Mouse (Mus musculus): Measurements from ENCODE around the gene Phactr3.

The Phactr3 gene

GRCm38 (mm10) chr2:178193445-178193844 lies 74.7 kb downstream of the Phactr3 start:
- no peak for DNase-seq (ENCODE audit: low spot score in 2 of 2)

- DNase-seq (ENCODE audit: low spot score in 2 of 2): no peak
Measured at GRCm38 (mm10) chr2:178194908-178195307, 76.1 kb downstream of the Phactr3 start.

GRCm38 (mm10) chr2:178196038-178196437 lies 77.3 kb downstream of the Phactr3 start:
- no peak for DNase-seq (ENCODE audit: low spot score in 2 of 2)

DNA sequence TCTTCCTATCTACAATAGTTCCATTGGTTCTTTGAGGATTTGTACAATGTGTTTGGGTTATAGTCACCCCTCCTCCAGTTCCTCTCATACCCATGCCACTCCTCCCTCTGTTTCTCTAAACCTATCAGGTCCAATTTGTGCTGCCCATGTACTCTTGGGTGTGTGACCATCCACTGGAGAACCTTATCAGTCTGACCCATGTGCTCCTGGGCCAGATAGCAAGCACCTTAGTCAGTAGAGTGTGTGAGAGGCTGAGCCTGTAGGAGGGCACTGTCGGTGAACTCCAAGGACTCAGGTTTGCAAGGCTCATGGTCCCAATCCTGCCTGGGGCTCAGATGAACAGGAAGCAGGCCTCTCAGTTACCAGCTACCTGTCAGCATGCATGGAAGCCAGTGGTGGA lies 78.8 kb downstream of the Phactr3 start:
- no peak for DNase-seq (ENCODE audit: low spot score in 2 of 2)

- DNase-seq (ENCODE audit: low spot score in 2 of 2): peak; percentile 69 to 81
Measured at GRCm38 (mm10) chr2:178204455-178204854, 85.7 kb downstream of the Phactr3 start.

DNA sequence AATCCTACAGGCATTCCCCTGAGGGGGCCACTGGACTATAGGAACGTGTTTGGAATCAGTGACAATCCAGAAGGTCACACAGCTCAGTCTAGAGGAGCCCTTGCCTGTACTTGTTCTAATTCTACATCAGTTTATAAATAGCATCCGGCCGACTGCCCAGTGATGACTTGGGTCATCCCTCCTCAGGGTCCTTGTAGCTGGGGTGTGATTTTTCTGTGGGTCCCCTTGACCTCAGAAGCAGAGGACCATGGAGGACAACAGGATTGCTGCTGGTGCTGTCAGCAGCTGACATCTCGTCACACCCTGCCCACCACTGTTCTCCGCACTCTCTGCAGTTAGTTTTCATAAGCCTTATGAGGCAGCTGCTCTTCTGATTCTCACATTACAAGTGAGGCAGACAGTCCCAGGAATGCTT lies 89.4 kb downstream of the Phactr3 start:
- no peak for DNase-seq (ENCODE audit: low spot score in 2 of 2)

DNA sequence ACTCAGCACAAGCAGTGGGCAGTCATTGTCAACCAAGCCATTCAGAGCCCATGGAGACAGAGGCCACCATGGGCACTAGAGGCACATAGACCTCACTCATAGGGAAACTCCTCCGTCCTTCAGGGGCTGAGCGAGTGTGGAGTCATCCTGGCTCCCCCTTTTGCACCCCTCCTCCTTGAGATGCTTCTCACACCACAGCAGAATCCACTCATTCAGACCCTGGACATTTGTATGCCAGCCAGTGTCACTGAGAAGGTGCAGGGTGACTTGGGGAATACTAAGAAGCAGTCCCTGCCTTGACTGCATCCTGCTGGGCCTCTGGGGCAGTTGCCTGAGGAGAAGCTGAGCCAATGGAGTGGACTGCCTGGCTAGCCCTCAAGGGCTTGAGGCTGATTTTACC lies 95.1 kb downstream of the Phactr3 start:
- no peak for DNase-seq (ENCODE audit: low spot score in 2 of 2)

GRCm38 (mm10) chr2:178214531-178214930 lies 95.8 kb downstream of the Phactr3 start:
- DNase-seq (ENCODE audit: low spot score in 2 of 2): no peak

- no peak for DNase-seq (ENCODE audit: low spot score in 2 of 2)
Measured at GRCm38 (mm10) chr2:178218461-178218860, 99.7 kb downstream of the Phactr3 start.

DNA sequence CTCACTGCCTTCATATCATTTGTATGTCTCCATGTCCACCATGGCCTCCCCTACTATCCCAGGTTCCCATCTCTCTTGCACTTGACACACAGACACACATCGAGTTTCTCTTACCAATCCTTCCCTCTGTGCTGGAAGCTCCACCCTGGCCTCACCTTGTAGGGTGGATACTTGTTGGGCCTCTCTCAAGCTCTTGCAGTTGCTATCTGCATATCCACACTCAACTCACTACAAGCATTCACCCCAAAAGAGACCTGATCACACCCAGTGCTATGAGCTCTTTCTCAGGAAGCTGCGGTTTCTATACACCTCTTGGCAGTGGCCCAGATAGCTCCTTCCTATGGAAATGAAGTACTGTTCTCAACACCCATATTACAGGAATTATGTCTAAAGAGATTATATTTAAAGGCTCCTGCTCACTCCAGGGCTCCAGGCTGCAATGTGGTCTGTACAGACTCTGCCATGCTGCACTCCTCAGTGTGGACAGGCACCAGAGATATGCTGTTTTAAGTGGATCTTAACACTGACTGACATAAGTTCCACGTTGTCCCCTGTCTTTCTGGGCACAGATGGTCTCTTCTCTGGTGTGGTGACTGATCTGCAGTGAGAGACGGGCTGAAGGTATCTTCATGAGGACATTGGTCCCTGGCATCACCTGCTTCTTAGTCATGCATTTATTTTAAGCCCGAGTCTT lies 100.8 kb downstream of the Phactr3 start:
- no peak for DNase-seq (ENCODE audit: low spot score in 2 of 2)

- DNase-seq (ENCODE audit: low spot score in 2 of 2): peak in 1 of 2 experiments; percentile 35
Measured at GRCm38 (mm10) chr2:178220148-178220717, 101.5 kb downstream of the Phactr3 start.

- DNase-seq (ENCODE audit: low spot score in 2 of 2): no peak
Measured at GRCm38 (mm10) chr2:178221003-178221402, 102.2 kb downstream of the Phactr3 start.

DNA sequence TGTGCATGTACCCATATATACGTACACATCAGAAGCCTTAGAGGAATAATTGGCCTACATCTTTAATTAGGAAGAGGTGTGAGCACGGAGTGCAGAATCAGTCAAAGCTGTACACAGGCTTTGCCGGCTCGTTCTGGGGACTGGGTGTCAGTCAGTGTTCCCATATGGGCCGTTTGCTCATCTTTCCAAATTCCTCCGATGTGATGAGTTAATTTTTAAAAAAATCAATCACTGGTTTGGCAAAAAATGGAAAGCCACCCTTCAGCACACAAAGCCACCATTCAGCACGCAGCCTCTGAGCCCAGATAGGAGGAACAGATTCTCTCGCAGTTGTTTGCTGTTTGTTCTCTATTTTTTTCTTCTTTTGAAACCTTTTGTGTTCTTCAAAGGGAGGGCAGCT lies 110.5 kb downstream of the Phactr3 start:
- DNase-seq (ENCODE audit: low spot score in 2 of 2): no peak

- DNase-seq (ENCODE audit: low spot score in 2 of 2): no peak
Measured at GRCm38 (mm10) chr2:178233487-178233886, 114.7 kb downstream of the Phactr3 start.

DNA sequence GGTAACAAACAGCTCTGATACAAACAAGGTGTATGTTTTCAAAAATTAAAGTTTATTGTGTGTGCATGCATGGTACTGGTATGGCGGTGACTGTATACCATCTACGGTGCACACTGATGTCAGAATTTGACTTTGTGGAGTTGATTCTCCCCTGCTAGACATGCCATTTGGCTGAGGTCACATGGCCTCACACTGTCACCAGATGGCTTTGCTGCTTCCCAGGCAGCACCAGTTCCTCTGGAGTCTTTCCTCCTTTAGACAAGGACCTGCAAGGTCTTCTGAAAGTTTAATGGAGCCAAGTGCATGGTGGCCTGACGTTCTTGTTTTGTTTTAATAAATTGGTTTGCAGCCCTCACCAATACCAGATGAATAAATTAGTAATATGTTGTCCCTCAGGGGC lies 118.3 kb downstream of the Phactr3 start:
- DNase-seq (ENCODE audit: low spot score in 2 of 2): no peak

DNA sequence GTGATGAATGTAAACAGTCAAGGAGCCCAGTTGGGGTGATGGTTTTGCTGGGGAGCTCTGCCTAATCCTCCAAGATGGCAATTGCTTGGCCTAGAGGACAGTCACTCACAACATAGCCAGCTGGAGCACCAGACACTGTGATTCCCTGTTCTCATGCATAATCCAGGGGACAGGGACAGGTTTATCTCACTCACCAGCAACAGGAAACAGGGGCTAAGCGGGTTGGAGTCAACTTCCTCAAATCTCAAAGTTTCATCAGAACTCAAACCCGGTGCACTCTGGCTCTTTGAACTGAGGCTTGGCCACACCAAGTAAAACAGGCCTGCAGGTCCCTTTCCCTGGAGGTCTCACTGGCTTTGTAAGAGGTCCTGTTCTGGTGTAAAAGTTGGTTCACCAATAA lies 119.7 kb downstream of the Phactr3 start:
- no peak for DNase-seq (ENCODE audit: low spot score in 2 of 2)

GRCm38 (mm10) chr2:178240886-178241285 lies 122.1 kb downstream of the Phactr3 start:
- no peak for DNase-seq (ENCODE audit: low spot score in 2 of 2)

GRCm38 (mm10) chr2:178241374-178241773 lies 122.6 kb downstream of the Phactr3 start:
- no peak for DNase-seq (ENCODE audit: low spot score in 2 of 2)

- DNase-seq (ENCODE audit: low spot score in 2 of 2): no peak
Measured at GRCm38 (mm10) chr2:178242996-178243395, 124.2 kb downstream of the Phactr3 start.

- DNase-seq (ENCODE audit: low spot score in 2 of 2): no peak
Measured at GRCm38 (mm10) chr2:178244866-178245265, 126.1 kb downstream of the Phactr3 start.

DNA sequence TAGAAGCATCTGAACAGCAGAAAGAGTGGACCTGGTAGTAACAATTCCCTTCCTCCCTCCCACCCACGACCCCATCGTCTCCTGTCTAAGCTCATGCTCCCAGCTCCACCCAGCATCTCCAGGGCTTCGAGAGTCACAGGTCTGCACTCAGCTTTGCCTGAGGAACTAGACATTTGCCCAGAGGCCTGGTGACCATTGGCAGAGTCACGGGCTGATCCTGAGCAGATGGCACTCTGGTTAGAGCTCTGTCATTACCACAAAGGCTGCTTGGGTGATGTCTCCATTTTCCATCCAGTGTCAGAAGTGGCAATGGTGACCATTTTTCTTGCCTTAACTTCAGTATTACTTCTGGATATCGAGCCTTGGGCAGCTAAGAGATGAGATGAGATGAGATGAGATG lies 127.1 kb downstream of the Phactr3 start:
- DNase-seq (ENCODE audit: low spot score in 2 of 2): no peak

DNA sequence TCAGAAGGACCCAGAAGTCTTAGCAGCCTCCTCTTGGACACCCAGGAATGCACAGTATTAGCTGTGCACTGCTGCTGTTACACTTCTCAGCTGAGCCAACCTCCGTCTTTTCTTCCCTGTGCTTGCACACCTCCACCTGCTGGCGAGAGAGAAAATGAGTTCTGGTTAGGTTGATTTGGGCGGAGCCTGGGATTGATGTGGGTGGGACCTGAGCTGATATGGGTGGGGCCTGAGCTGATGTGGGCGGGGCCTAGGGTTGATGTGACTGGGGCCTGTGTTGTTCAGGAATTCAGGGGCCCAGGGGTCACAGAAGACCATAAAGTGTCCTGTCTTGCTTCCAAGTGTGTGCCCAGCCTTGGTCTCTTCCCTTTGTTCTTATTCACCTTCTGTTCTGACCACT lies 128.0 kb downstream of the Phactr3 start:
- no peak for DNase-seq (ENCODE audit: low spot score in 2 of 2)

GRCm38 (mm10) chr2:178247274-178247673 lies 128.5 kb downstream of the Phactr3 start:
- no peak for DNase-seq (ENCODE audit: low spot score in 2 of 2)

Data from right cerebral cortex, adult 2 months (tissue).